Mouse (Mus musculus) limb, embryonic 13.5 days (tissue): ENCODE data around the gene Spata21. TPM values are rescaled to one million over a fixed set of nuclear protein-coding genes. Genes with fewer than 3 reads are reported as not detected.

ENCODE experiments used
- ATAC-seq: fragments of 200-750 bp; cut with Nextera tagmentation; 2 replicates; pipeline ENCODE4 v1.8.0; 2017; ENCODE audit warnings: low read depth, moderate number of reproducible peaks, moderate TSS enrichment; ENCODE audit not compliant: low FRiP score
- H3K27ac ChIP-seq: fragments of 300-500 bp; sonication (generic); 2 replicates; pipeline ENCODE4 v1.5.1; 2015; ENCODE audit warnings: inconsistent platforms, mild to moderate bottlenecking, moderate library complexity
- H3K27me3 ChIP-seq: fragments of 300-500 bp; sonication (generic); 2 replicates; pipeline ENCODE4 v1.6.1; 2015; ENCODE audit warnings: mild to moderate bottlenecking, inconsistent platforms
- H3K36me3 ChIP-seq: fragments of 300-500 bp; sonication (generic); 2 replicates; pipeline ENCODE4 v1.6.1; 2015; ENCODE audit warnings: inconsistent platforms, mild to moderate bottlenecking, moderate library complexity
- H3K4me1 ChIP-seq: fragments of 300-500 bp; sonication (generic); 2 replicates; pipeline ENCODE4 v1.6.1; 2015; ENCODE audit warnings: inconsistent platforms
- H3K4me2 ChIP-seq: fragments of 300-500 bp; sonication (generic); replicated peaks from 2 replicates; pipeline ENCODE4 v1.6.1; 2015; ENCODE audit warnings: inconsistent platforms, mild to moderate bottlenecking, moderate library complexity
- H3K4me3 ChIP-seq: fragments of 300-500 bp; sonication (generic); 2 replicates; pipeline ENCODE4 v1.5.1; 2015; ENCODE audit warnings: moderate library complexity, mild to moderate bottlenecking, inconsistent platforms
- H3K9ac ChIP-seq: fragments of 300-500 bp; sonication (generic); 2 replicates; pipeline ENCODE4 v1.6.1; 2015; ENCODE audit warnings: mild to moderate bottlenecking, inconsistent platforms
- H3K9me3 ChIP-seq: fragments of 300-500 bp; sonication (generic); 2 replicates; pipeline ENCODE4 v1.6.1; 2016; ENCODE audit warnings: inconsistent platforms
- WGBS: fragments of 180-500 bp; shearing (Covaris S2); methylation state at CpG from one replicate; pipeline ENCODE4 v1.1.7; 2015; 5-methylcytosine and 5-hydroxymethylcytosine counted together
- polyA plus RNA-seq: library from polyadenylated mRNA; unstranded; fragments of >200 nt; fragmentation: Nextera tagmentation; extraction: Ambion mirVana; gene quantifications from 2 replicates; pipeline ENCODE4 v1.2.1, GENCODE M21; 2015

Spata21 gene
- polyA plus RNA-seq, 1 experiment from 2014 or later: 0.08 TPM

- under 1% methylated on average over 77 of the region's 77 CpGs for WGBS
These were observed 27.5 kb upstream of the Spata21 start, which contains the start of gene Crocc for GRCm38 (mm10) chr4:141060426-141061301. TSS of gene Crocc (minus strand) at chr4:141060550.

GRCm38 (mm10) chr4:141064104-141064659 lies 24.0 kb upstream of the Spata21 start:
- Histone ChIP-seq H3K4me2 (no peak overlapping the region), H3K4me3 (no peak overlapping the region), H3K9ac (no peak overlapping the region), H3K27ac (no peak overlapping the region), H3K9me3 (no peaks in the 10 kb centered on the region), H3K4me1 (peaks cover 16% of the 10 kb centered on the region), H3K36me3 (peaks cover 39% of the 10 kb centered on the region), H3K27me3 (no peaks in the 10 kb centered on the region)
- no peak for ATAC-seq
- 87% methylated on average over 4 of the region's 4 CpGs for WGBS

More at GRCm38 (mm10) chr4:141060426-141061301, 27.5 kb upstream of the Spata21 start, which contains the start of gene Crocc:
- peaks cover 24% of the 10 kb centered on the region for H3K36me3 ChIP-seq
- peaks cover 18% of the 10 kb centered on the region for H3K4me1 ChIP-seq
- H3K9ac ChIP-seq: peak within 1 kb of the TSS; percentile 81
- peak within 1 kb of the TSS; percentile 61 for H3K4me3 ChIP-seq
- ATAC-seq: peak; percentile 96
- no peaks in the 10 kb centered on the region for H3K27me3 ChIP-seq
- H3K9me3 ChIP-seq: no peaks in the 10 kb centered on the region
- H3K27ac ChIP-seq: peak within 1 kb of the TSS; percentile 90
- H3K4me2 ChIP-seq: peak within 1 kb of the TSS; percentile 77

- H3K4me3 ChIP-seq: no peak overlapping the region
- ATAC-seq: no peak
- H3K4me2 ChIP-seq: no peak overlapping the region
- no peaks in the 10 kb centered on the region for H3K9me3 ChIP-seq
- H3K36me3 ChIP-seq: peaks cover 48% of the 10 kb centered on the region
- no peak overlapping the region for H3K9ac ChIP-seq
- H3K27ac ChIP-seq: no peak overlapping the region
- 7% methylated on average over 8 of the region's 8 CpGs for WGBS
- peaks cover 9% of the 10 kb centered on the region; the same call in 1 of the 2 replicates for H3K4me1 ChIP-seq
- H3K27me3 ChIP-seq: no peaks in the 10 kb centered on the region
These were observed 23.0 kb upstream of the Spata21 start for GRCm38 (mm10) chr4:141065123-141065522.

- H3K27me3 ChIP-seq: no peaks in the 10 kb centered on the region
- no peak for ATAC-seq
- 81% methylated on average over 12 of the region's 12 CpGs for WGBS
- H3K9ac ChIP-seq: no peak overlapping the region
- peaks cover 66% of the 10 kb centered on the region for H3K36me3 ChIP-seq
- H3K27ac ChIP-seq: peak overlapping the region; percentile 3; the same call in 1 of the 2 replicates
- 0 out of 2 replicates have a peak, but pooled peaks cover 4% of the 10 kb centered on the region for H3K4me1 ChIP-seq
- H3K4me2 ChIP-seq: no peak overlapping the region
- no peaks in the 10 kb centered on the region for H3K9me3 ChIP-seq
- no peak overlapping the region for H3K4me3 ChIP-seq
These were observed 21.2 kb upstream of the Spata21 start for GRCm38 (mm10) chr4:141066709-141067515.

- Histone ChIP-seq H3K27me3 (no peaks in the 10 kb centered on the region), H3K9me3 (no peaks in the 10 kb centered on the region), H3K4me3 (no peak overlapping the region), H3K4me2 (no peak overlapping the region), H3K27ac (peak overlapping the region; percentile 3; the same call in 1 of the 2 replicates), H3K4me1 (0 out of 2 replicates have a peak, but pooled peaks cover 4% of the 10 kb centered on the region), H3K9ac (no peak overlapping the region), H3K36me3 (peaks cover 73% of the 10 kb centered on the region)
- WGBS: 84% methylated on average over 9 of the region's 9 CpGs
- ATAC-seq: no peak
These were observed 20.6 kb upstream of the Spata21 start for GRCm38 (mm10) chr4:141067516-141068046.

- Histone ChIP-seq H3K9me3 (no peaks in the 10 kb centered on the region), H3K36me3 (peaks cover 84% of the 10 kb centered on the region), H3K27me3 (no peaks in the 10 kb centered on the region), H3K27ac (no peak overlapping the region), H3K4me3 (no peak overlapping the region), H3K4me1 (0 out of 2 replicates have a peak, but pooled peaks cover 6% of the 10 kb centered on the region), H3K4me2 (no peak overlapping the region), H3K9ac (no peak overlapping the region)
- WGBS: 88% methylated on average over 8 of the region's 8 CpGs
- ATAC-seq: no peak
These were observed 19.5 kb upstream of the Spata21 start for GRCm38 (mm10) chr4:141068655-141069054.

- Histone ChIP-seq H3K9me3 (no peaks in the 10 kb centered on the region), H3K4me3 (no peak overlapping the region), H3K27ac (no peak overlapping the region), H3K9ac (no peak overlapping the region), H3K36me3 (peaks cover 93% of the 10 kb centered on the region), H3K4me1 (0 out of 2 replicates have a peak, but pooled peaks cover 7% of the 10 kb centered on the region), H3K4me2 (no peak overlapping the region), H3K27me3 (no peaks in the 10 kb centered on the region)
- no peak for ATAC-seq
- WGBS: 57% methylated on average over 4 of the region's 4 CpGs
These were observed 18.4 kb upstream of the Spata21 start for GRCm38 (mm10) chr4:141069731-141070130.

- Histone ChIP-seq H3K9me3 (no peaks in the 10 kb centered on the region), H3K27me3 (no peaks in the 10 kb centered on the region), H3K4me3 (no peak overlapping the region), H3K4me2 (no peak overlapping the region), H3K9ac (no peak overlapping the region), H3K36me3 (peaks cover 85% of the 10 kb centered on the region), H3K27ac (no peak overlapping the region), H3K4me1 (peaks cover 19% of the 10 kb centered on the region)
- no peak for ATAC-seq
- WGBS: 92% methylated on average over 11 of the region's 11 CpGs
These were observed 15.6 kb upstream of the Spata21 start for GRCm38 (mm10) chr4:141072502-141072901.

- peaks cover 73% of the 10 kb centered on the region for H3K36me3 ChIP-seq
- WGBS: 93% methylated on average over 9 of the region's 9 CpGs
These were observed 14.5 kb upstream of the Spata21 start for GRCm38 (mm10) chr4:141073661-141074060.

GRCm38 (mm10) chr4:141074109-141074508 lies 14.0 kb upstream of the Spata21 start:
- no peaks in the 10 kb centered on the region for H3K27me3 ChIP-seq
- H3K27ac ChIP-seq: no peak overlapping the region
- H3K4me3 ChIP-seq: no peak overlapping the region
- no peak overlapping the region for H3K9ac ChIP-seq
- H3K4me2 ChIP-seq: no peak overlapping the region
- 93% methylated on average over 4 of the region's 4 CpGs for WGBS
- H3K4me1 ChIP-seq: peaks cover 21% of the 10 kb centered on the region
- ATAC-seq: no peak
- no peaks in the 10 kb centered on the region for H3K9me3 ChIP-seq
- H3K36me3 ChIP-seq: peaks cover 69% of the 10 kb centered on the region

More at GRCm38 (mm10) chr4:141073661-141074060, 14.5 kb upstream of the Spata21 start:
- Histone ChIP-seq H3K27ac (no peak overlapping the region), H3K9ac (no peak overlapping the region; the same call in 1 of the 2 replicates), H3K9me3 (no peaks in the 10 kb centered on the region), H3K4me3 (no peak overlapping the region), H3K4me1 (peaks cover 21% of the 10 kb centered on the region), H3K4me2 (no peak overlapping the region), H3K27me3 (no peaks in the 10 kb centered on the region)
- no peak for ATAC-seq

GRCm38 (mm10) chr4:141076761-141077506 lies 11.2 kb upstream of the Spata21 start:
- Histone ChIP-seq H3K27me3 (no peaks in the 10 kb centered on the region), H3K4me2 (peak overlapping the region; percentile 97), H3K27ac (no peak overlapping the region; the same call in 1 of the 2 replicates), H3K36me3 (peaks cover 41% of the 10 kb centered on the region), H3K9me3 (peaks cover 3% of the 10 kb centered on the region; the same call in 1 of the 2 replicates), H3K9ac (peak overlapping the region; percentile 97), H3K4me3 (peak overlapping the region; percentile 95), H3K4me1 (peaks cover 21% of the 10 kb centered on the region)
- no peak for ATAC-seq
- 80% methylated on average over 17 of the region's 17 CpGs for WGBS
